Mouse (Mus musculus) midbrain, postnatal 0 days (tissue): ENCODE measurements at regions not wholly inside any gene's neighbourhood (a gene's known extent, or its start where the extent isn't known, plus 50 kb on each side); places are given as distances from the start of the nearest gene placed in this dataset.

Experiments
- ATAC-seq: fragments of 200-750 bp; cut with Nextera tagmentation; 2 replicates; pipeline ENCODE4 v1.8.0; 2017; ENCODE audit warnings: moderate number of reproducible peaks, mild to moderate bottlenecking, moderate TSS enrichment, moderate library complexity; ENCODE audit not compliant: low FRiP score
- DNase-seq: peaks from one replicate; pipeline ENCODE4 v3.0.0-alpha.2; 2015; ENCODE audit warnings: low spot score
- H3K27ac ChIP-seq: fragments of 300-500 bp; sonication (generic); 2 replicates; pipeline ENCODE4 v1.5.1; 2014; ENCODE audit warnings: low read depth, mild to moderate bottlenecking, low read length, mixed read lengths
- H3K27me3 ChIP-seq: fragments of 300-500 bp; sonication (generic); 2 replicates; pipeline ENCODE4 v1.6.1; 2014; ENCODE audit warnings: low read length, control low read depth, mixed read lengths; ENCODE audit not compliant: insufficient read depth
- H3K36me3 ChIP-seq: fragments of 300-500 bp; sonication (generic); 2 replicates; pipeline ENCODE4 v1.6.1; 2014; ENCODE audit warnings: low read length, control low read depth, mixed read lengths; ENCODE audit not compliant: insufficient read depth
- H3K4me1 ChIP-seq: fragments of 300-500 bp; sonication (generic); 2 replicates; pipeline ENCODE4 v1.6.1; 2014; ENCODE audit warnings: mild to moderate bottlenecking, control low read depth, antibody characterized with exemption, low read length, mixed read lengths; ENCODE audit not compliant: insufficient read depth
- H3K4me2 ChIP-seq: fragments of 300-500 bp; sonication (generic); 2 replicates; pipeline ENCODE4 v1.6.1; 2014; ENCODE audit warnings: low read depth, mild to moderate bottlenecking, low read length, mixed read lengths; ENCODE audit not compliant: poor library complexity, severe bottlenecking
- H3K4me3 ChIP-seq: fragments of 300-500 bp; sonication (generic); 2 replicates; pipeline ENCODE4 v1.5.1; 2014; ENCODE audit warnings: low read depth, mild to moderate bottlenecking, low read length, moderate library complexity
- H3K9ac ChIP-seq: fragments of 300-500 bp; sonication (generic); replicated peaks from 2 replicates; pipeline ENCODE4 v1.6.1; 2014; ENCODE audit warnings: mild to moderate bottlenecking, low read length, moderate library complexity, mixed read lengths; ENCODE audit not compliant: poor library complexity, severe bottlenecking
- H3K9me3 ChIP-seq: fragments of 300-500 bp; sonication (generic); 2 replicates; pipeline ENCODE4 v1.6.1; 2016; ENCODE audit warnings: low read length, control low read depth
- CTCF ChIP-seq: IDR thresholded peaks from 2 replicates; pipeline ENCODE4 v1.5.1; 2016; ENCODE audit warnings: antibody characterized with exemption, mild to moderate bottlenecking
- WGBS: fragments of 180-500 bp; shearing (Covaris S2); extraction: QIAGEN DNeasy Blood & Tissue Kit; methylation state at CpG from one replicate; pipeline ENCODE4 v1.1.7; 2014; 5-methylcytosine and 5-hydroxymethylcytosine counted together

GRCm38 (mm10) chr12:119816225-119816624 lies 129.4 kb upstream of the Tmem196 start:
- ATAC-seq (no peak), DNase-seq (no peak)
- H3K9me3 ChIP-seq, result no peaks in the 10 kb centered on the region
- no peaks in the 10 kb centered on the region for H3K4me1 ChIP-seq
- TF ChIP-seq CTCF, result no peak
- H3K9ac ChIP-seq, result no peak overlapping the region
- H3K36me3 ChIP-seq, result no peaks in the 10 kb centered on the region
- H3K27me3 ChIP-seq, result no peaks in the 10 kb centered on the region
- H3K4me2 ChIP-seq, result no peak overlapping the region
- no peak overlapping the region for H3K27ac ChIP-seq
- H3K4me3 ChIP-seq, result no peak overlapping the region

GRCm38 (mm10) chr12:119839119-119839518 lies 106.5 kb upstream of the Tmem196 start:
- no peak overlapping the region for H3K27ac ChIP-seq
- H3K4me1 ChIP-seq, result no peaks in the 10 kb centered on the region
- DNase-seq (peak; percentile 32), ATAC-seq (no peak)
- no peak overlapping the region for H3K9ac ChIP-seq
- no peak overlapping the region for H3K4me2 ChIP-seq
- TF ChIP-seq CTCF, result no peak
- no peaks in the 10 kb centered on the region for H3K9me3 ChIP-seq
- no peaks in the 10 kb centered on the region for H3K27me3 ChIP-seq
- H3K4me3 ChIP-seq, result no peak overlapping the region
- no peaks in the 10 kb centered on the region for H3K36me3 ChIP-seq

- Histone ChIP-seq H3K4me2 (no peak overlapping the region), H3K36me3 (no peaks in the 10 kb centered on the region), H3K9me3 (no peaks in the 10 kb centered on the region), H3K27ac (no peak overlapping the region), H3K9ac (no peak overlapping the region), H3K4me3 (no peak overlapping the region), H3K27me3 (no peaks in the 10 kb centered on the region), H3K4me1 (no peaks in the 10 kb centered on the region)
- TF ChIP-seq CTCF, result no peak
- 23% methylated on average over 1 of the region's 1 CpGs for WGBS
- DNase-seq, result peak; percentile 65
- ATAC-seq, result no peak
These were observed 63.9 kb upstream of the Tmem196 start for GRCm38 (mm10) chr12:119881744-119882143.

- WGBS, result 64% methylated on average over 1 of the region's 1 CpGs
- ATAC-seq (no peak), DNase-seq (peak; percentile 5)
- no peaks in the 10 kb centered on the region for H3K4me1 ChIP-seq
- H3K9ac ChIP-seq, result no peak overlapping the region
- TF ChIP-seq CTCF, result no peak
- no peaks in the 10 kb centered on the region for H3K9me3 ChIP-seq
- no peaks in the 10 kb centered on the region for H3K27me3 ChIP-seq
- no peaks in the 10 kb centered on the region for H3K36me3 ChIP-seq
- no peak overlapping the region for H3K4me3 ChIP-seq
- no peak overlapping the region for H3K4me2 ChIP-seq
- no peak overlapping the region for H3K27ac ChIP-seq
These were observed 55.6 kb upstream of the Tmem196 start for GRCm38 (mm10) chr12:119890030-119890429.
